Mouse (Mus musculus) adipocyte (in vitro differentiated cells): Measurements from ENCODE around the gene Trim41.
"Not testable (repeated sequence)": the region's sequence is repeated elsewhere in the genome, so short reads cannot be mapped to it uniquely, and the experiment has no call there.

ENCODE experiments used
- DNase-seq: peaks from one replicate; pipeline ENCODE4 v3.0.0-alpha.2; 2016; ENCODE audit warnings: low spot score

The Trim41 gene

GRCm38 (mm10) chr11:48813782-48814181 is 3.4 kb downstream of the Trim41 start:
- DNase-seq = no peak

GRCm38 (mm10) chr11:48810142-48810541 is 7.0 kb downstream of the Trim41 start:
- DNase-seq = no peak

- no peak for DNase-seq
Observed at GRCm38 (mm10) chr11:48809434-48809830, 7.7 kb downstream of the Trim41 start.

- DNase-seq = no peak
Observed at GRCm38 (mm10) chr11:48808737-48809433, 8.3 kb downstream of the Trim41 start.

- no peak for DNase-seq
Observed at GRCm38 (mm10) chr11:48808304-48808646, 8.9 kb downstream of the Trim41 start.

- DNase-seq = no peak
Observed at GRCm38 (mm10) chr11:48807563-48808303, 9.4 kb downstream of the Trim41 start.

- no peak for DNase-seq
Observed at GRCm38 (mm10) chr11:48806856-48807562, 10.1 kb downstream of the Trim41 start.

GRCm38 (mm10) chr11:48804922-48805321 is 12.2 kb downstream of the Trim41 start:
- no peak for DNase-seq

GRCm38 (mm10) chr11:48803988-48804387 is 13.2 kb downstream of the Trim41 start:
- DNase-seq = no peak

GRCm38 (mm10) chr11:48801831-48802772 is 15.1 kb downstream of the Trim41 start:
- DNase-seq = no peak

- DNase-seq = peak; percentile 92
Observed at GRCm38 (mm10) chr11:48799921-48800701, 17.0 kb downstream of the Trim41 start, which contains the start of gene Rack1. TSS of gene Rack1 (plus strand) at chr11:48800332.

- no peak for DNase-seq
Observed at GRCm38 (mm10) chr11:48798984-48799920, 17.9 kb downstream of the Trim41 start.

- no peak for DNase-seq
Observed at GRCm38 (mm10) chr11:48798308-48798707, 18.8 kb downstream of the Trim41 start.

- DNase-seq = no peak
Observed at GRCm38 (mm10) chr11:48797287-48797686, 19.9 kb downstream of the Trim41 start.

GRCm38 (mm10) chr11:48796290-48796689 is 20.9 kb downstream of the Trim41 start:
- DNase-seq = no peak

GRCm38 (mm10) chr11:48795221-48795620 is 21.9 kb downstream of the Trim41 start:
- DNase-seq = no peak

- DNase-seq = no peak
Observed at GRCm38 (mm10) chr11:48793184-48793583, 24.0 kb downstream of the Trim41 start.

- not testable (repeated sequence) for DNase-seq
Observed at GRCm38 (mm10) chr11:48791894-48792293, 25.3 kb downstream of the Trim41 start.

GRCm38 (mm10) chr11:48790946-48791345 is 26.2 kb downstream of the Trim41 start:
- no peak for DNase-seq
